Mouse (Mus musculus): ENCODE measurements around the gene Cept1.

Cept1 gene

DNA sequence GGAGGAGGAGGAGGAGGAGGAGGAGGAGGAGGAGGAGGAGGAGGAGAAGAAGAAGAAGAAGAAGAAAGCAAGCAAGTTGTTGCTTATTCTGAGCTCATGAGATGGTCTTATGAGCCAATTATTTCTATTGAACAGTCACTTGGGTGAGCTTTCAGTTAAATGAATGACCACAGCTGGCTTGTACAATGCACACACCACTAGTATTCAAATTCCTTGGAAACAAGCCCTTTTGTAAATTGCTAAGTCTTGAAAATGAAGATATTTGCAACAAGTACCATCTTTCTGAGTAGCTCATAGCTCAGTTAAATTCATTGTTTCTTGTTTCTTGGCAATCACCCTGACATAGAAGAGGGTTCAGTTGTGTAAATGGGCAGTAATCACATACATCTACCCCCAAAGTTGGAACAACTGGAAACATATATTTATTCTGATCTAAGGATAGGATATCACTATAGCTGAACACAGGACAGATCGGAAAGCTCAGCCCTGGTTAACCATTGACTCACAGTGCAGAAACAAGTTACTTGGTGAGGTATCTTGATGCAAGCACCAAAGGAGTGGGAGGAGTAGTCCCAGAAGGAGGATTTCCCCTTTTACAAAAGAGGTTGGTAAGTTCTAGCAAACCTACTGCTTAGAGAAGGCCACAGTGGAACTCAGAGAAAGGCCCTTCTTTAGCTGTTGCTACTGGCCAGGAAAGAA lies 52.1 kb downstream of the Cept1 start:
- no peak for DNase-seq (ENCODE audit: low spot score in 2 of 2)

DNA sequence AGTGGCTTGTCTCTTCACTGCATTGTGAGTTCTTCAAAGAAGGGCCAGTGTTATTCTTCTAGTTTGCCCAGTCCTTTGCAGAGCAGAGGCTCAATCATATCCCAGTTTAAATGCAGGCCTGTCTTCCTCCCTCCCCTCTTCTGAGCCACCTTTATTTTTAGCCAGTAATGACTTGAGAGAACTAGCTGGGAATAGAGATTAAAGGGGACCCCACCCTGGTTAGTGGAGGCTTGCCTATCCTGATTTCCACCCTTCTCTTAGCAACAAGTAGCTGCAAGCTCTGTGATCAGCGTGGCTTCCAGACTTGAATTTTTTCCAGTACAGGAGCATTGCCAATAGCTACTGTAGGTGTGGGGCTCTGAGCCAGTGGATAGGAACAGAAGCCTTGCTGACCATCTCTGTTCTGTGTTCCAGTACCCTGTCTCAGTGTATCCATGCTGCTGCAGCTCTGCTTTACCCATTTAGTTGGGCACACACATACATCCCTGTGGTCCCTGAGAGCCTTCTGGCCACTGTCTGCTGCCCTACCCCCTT lies 53.1 kb downstream of the Cept1 start:
- DNase-seq (ENCODE audit: low spot score in 2 of 2) = no peak

DNA sequence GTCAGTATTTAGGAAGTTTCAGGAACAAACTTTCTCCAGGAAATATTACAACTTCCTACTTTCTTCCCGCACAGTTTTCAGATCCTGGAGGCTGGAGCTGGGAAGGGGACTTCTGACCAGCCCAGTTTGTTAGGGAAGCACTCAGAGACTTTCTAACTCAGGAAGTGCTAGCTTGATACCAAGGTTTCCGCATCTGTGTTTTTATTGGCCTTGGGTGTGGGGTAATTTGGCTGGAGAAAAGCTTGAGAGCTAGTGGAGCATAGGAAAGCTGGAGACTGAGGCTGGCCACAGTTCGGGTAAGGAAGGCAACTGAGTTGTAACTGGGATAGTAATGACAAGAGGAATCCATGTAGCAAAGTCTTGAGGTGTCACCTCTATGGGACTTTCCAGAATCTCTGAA lies 53.7 kb downstream of the Cept1 start:
- no peak for DNase-seq (ENCODE audit: low spot score in 2 of 2)

DNA sequence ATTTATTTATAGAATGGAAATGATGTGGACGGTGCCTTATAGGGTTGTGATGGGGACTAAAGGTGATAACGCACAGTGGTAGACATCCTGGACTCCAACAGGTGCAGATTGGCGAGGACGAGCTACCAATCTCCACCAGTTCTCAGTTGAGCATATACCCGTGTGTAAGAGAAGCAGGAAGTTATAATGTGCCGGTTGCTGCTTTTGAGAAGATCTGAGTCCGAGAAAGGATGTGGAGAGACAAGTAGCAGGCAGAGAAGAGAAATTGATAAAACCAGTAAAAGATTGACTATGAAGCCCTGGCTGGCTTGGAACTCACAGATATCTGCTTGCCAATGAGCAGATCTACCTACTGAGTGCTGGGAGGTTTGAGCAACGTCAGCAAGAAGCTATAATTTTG lies 54.4 kb downstream of the Cept1 start:
- DNase-seq (ENCODE audit: low spot score in 2 of 2) = no peak

DNA sequence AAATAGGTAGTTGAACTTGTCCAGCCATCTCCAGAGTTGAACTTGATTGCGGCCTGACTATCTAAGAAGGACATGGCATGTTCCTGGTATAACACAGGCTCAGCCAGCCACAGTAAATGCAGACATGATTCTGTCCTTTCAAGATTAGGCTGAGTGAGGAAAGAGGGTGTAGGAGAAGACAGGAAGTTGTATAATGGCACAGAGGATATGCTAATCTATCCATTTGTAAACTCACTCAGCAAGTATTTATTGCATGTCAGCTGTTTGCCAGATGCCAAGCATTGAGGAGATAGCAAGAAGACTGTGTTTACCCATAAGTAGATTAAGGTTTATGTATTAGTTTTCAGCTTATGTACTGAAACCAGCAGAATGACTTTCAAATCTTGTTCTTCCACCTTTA lies 54.9 kb downstream of the Cept1 start:
- no peak for DNase-seq (ENCODE audit: low spot score in 2 of 2)

DNA sequence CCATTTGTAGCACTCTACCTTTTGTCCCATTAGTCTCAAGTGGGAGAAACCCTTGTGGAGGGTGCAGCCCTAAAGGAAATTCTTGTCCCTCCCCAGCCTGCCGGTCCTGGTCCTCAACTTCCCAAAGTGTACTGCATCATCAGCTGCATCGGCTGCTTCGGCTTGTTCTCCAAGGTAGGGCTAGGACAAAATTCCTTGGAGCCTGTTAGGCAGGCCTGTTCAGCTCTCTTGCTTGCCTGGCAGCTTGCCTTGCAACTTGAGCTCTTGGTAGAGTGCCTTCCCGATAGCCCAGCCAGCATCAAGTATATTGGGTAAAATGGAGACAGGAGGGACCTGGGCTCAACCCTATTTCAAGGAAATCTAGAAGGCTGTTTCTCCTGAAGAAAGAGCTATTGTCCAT lies 57.4 kb downstream of the Cept1 start:
- no peak for DNase-seq (ENCODE audit: low spot score in 2 of 2)

DNA sequence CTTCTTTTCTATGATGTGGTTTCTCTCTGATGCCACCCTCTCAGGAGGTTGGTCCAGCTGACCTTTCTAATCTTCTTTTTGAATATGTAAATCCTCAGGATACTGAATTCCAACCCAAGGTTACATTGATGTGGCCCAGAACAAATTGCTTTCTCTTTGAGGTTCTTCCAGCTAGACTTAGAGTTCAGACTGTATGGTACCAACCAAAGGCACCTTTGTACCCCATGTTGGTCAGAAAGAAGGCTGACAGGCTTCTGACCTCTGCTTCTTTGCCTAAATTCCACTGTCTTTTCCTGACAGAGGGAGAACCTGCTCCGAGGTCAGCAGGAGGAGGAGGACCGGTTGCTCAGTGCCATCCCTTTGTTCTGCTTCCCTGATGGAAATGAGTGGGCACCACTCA lies 60.1 kb downstream of the Cept1 start:
- no peak for DNase-seq (ENCODE audit: low spot score in 2 of 2)

DNA sequence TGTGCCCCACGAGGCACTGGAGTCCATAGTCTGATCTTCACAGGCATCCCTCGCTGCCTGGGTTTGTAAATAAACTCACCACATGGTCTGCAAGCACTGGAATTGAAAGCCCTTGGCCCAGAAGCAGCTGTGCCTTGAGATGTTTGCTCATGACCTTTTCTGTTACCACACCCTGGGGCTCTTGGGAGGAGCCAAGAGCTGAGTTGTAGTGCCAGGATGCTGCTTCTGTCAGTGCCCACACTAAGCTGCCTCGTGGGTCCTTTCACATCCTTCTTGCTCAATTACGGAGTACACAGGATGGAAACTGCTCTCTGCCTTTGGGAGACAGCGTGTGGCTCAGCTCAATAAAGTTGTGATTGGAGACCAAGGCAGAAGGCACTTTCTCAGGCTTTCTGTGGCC lies 61.8 kb downstream of the Cept1 start:
- peak in 1 of 2 experiments; percentile 56 for DNase-seq (ENCODE audit: low spot score in 2 of 2)

DNA sequence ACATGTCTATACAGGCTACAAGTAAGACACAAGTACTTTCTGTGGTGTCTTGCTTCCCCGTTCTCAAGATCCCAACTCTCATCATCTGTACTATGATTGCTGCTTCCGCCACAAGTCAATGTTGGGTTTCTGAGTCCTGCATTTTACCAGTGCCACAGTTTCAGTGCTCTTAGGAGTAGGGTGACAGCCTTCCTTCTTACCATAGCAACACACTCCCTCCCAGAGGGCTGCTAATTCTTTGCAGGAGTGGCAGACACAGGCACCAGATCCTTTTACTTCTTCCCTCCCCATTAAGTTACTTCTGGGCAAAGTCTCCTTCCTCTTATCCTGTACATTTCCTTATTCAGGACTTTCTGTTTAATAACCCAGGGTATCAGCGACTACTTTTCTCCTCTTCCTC lies 62.7 kb downstream of the Cept1 start:
- no peak for DNase-seq (ENCODE audit: low spot score in 2 of 2)

DNA sequence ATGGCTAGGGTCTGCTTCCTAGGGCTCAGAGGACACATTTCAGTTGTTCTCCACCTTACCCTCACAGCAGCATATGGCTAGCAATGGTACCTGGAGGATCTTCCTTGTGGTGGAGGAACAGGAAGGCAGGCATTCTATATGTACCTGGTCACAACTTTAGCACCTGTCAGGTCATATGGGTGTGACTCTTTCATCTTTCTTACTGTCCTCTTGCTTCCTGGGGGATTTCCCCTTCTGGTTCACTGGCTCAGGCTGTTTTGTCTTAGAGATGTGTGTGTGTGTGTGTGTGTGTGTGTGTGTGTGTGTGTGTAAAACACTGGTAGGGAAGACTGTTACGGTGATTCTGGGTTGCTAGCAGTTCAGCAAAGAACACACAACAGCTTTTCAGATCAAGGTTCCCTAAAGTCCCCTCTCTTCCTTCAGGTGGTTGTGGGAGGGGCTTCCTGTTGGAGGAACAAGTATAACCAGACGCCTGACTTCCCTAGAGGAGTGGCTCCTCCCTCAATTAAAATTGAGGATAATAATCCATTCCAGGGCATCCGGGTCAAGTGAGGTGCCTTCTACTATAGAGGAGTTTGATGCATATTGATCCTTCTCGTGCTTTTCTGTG lies 63.7 kb downstream of the Cept1 start:
- DNase-seq (ENCODE audit: low spot score in 2 of 2) = no peak

DNA sequence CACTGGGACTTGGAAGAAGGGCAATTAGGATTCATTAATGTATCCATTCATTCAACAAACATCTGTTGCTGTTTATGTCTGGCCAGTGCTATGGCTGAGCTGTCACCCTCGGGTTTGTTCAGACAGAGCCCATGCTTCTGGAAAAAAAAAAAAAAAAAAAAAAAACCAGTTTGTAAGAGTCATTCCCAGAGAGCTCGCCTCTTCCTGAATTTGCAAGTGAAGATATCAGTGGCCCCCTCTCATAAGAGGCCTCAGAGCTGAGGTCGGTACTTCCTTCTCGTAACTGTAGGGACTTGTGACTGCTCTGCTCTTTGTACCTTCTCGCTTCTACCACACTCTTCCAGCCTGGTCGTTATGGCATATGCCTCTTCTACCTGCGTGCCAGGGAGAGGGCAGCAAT lies 64.3 kb downstream of the Cept1 start:
- no peak for DNase-seq (ENCODE audit: low spot score in 2 of 2)

DNA sequence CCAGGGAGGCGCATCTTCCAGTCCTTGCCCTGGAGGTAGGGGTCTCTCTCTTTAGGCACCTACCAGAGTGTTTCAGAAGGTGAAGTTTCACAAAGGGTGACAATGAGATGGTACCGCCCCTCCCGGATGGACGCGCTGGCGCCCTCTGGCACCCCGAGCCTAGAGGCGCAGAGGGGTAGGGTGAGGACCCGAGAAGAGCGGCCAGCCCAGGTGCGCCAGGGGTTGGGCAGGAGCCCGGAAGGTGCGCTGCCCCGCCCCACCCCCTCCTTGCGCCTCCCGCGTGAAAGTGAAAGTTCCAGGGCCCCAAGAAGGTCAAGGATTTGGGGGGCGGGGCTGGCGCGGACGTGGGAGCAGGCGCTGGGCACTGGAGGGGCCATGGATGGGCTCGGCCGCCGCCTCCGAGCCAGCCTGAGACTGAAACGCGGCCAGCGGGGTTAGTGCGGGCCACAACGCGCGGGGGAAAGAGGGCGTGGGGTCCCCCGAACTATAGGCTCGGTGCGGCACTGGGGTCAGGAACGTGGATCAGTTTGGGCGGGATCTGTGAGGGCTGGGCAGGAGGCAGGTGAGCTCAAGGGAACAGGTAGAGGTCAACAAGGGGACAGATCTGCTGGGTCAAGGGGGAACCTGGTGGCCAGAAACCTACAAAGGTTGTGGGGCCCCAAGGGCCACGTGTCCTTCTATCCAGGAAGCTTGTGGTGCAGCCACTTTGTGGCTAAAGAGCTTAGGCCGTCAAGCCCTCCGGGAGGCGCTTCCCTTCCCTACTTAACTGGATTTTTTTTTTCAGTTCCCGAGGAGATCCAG lies 65.1 kb downstream of the Cept1 start, which contains the start of gene Dennd2d:
Gene Dennd2d, plus strand, starts transcription at position 125 of the 801 bp plus-strand sequence.
- DNase-seq (ENCODE audit: low spot score in 2 of 2) = peak; percentile 59 to 64

DNA sequence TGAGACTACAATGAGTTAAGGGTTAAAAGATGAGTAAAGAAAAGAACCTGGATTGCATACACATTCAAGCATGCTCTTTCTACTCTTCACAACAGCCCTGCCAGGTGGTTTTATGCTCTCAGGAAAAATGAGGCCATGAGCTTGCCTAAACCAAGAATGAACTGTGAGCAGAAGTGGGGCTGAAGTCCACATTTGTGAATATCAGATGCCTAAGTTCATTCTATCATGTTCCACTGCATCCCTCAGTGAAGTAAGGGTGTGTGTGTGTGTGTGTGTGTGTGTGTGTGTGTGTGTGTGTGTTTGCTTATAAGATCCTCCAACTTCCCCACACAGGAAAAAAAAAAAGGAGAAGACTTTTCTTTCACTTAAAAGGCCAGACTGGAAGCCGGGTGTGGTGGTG lies 70.7 kb downstream of the Cept1 start:
- DNase-seq (ENCODE audit: low spot score in 2 of 2) = no peak

DNA sequence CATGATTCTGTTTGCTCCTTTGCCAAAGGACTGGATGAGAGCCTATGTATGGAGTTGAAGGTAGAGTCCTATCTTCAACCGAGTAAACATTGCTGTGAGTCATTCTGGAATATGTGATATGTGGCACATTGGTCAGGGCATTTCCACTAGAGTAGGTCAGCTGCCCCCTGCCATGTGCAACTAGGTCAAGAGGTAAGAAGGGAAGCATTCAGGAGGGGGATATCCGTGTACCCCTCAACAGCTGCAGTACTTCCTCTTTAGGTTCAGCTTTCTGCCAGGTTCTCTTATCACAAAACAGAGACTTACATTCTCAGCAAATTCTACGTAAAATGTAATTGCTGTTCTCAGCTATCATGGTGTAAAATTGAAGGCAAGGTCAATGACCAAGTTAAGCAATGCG lies 73.4 kb downstream of the Cept1 start:
- no peak for DNase-seq (ENCODE audit: low spot score in 2 of 2)

DNA sequence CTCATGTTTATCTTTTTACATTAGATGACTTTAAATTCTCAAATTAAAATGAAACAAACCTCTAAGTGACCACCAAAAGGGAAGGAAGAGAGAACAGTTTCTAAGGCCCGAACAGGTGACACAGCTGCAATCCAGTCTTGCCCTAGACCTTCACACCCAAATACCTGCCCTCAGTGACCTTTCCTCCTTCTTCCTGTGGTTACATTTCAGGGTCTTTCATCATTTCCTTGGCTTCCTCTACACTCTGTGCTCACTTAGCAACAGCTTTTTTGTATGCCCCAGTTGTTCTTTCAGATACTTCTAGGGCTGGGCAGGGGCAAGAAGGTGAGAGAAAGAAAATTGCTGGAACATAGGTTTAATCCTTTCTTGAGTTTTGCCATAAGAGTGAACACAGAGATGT lies 82.9 kb downstream of the Cept1 start:
- no peak for DNase-seq (ENCODE audit: low spot score in 2 of 2)

DNA sequence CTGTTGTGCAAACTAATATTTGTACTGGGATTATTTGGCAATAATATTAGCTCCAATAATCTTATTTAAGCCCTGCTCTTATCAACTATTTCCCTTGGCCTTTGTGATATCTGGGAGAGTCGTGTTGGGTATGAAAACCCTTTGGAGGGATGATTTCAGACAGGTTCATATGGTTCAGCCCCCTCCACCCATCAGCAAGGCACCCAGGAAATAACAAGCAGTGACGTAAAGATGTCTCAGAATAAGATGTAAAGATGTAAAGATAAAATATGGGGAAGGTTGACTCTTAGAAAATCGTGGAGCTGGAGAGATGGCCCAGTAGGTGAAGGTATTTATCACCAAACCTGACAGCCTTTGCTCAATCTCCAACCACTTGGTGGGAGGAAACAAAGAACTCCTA lies 85.1 kb downstream of the Cept1 start:
- no peak for DNase-seq (ENCODE audit: low spot score in 2 of 2)

DNA sequence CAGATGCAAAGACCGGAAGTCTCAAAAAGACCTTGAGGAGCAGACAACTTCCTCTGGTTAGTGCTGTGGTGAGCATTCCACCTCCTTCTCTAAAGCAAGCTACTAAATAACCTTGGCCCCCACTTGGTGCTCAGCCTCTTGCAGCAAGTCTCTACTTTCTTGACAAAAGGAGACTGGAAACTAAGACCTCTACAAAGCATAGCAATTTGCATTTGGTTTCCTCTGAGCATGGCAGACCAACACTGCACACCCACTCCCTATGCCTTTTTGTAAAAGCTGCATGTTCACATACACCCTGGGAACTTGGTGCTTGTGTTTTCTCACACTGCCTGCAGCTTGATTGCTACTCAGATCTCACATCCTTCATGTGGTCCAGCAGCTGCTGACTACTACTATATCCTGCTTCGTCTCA lies 85.5 kb downstream of the Cept1 start:
- no peak for DNase-seq (ENCODE audit: low spot score in 2 of 2)

DNA sequence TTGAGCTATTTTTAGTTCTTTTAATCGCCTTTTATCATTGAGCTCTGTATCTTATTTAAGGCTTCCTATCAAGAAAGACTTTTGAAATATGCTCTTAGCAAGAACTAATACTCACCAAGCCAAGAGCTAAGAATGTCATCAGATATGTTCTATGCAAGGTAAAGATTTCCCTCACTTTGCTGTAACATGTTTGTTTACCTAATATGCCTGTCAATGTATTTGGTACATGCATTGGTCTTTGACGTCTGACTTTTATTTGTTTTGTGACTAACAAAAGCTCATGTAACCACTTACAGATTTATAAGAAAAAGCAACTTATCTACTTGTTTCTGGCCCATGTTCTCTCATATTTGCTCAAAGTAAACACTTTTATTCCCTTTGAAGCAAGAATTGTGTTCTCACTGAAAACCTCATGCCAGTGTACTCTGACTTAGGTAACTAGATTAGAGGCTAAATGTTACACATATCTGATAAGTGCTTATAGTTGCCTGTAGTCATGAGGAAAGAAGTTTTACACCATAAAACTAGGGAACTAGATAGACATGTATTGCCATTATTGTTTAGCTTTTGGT lies 90.2 kb downstream of the Cept1 start:
- DNase-seq (ENCODE audit: low spot score in 2 of 2) = no peak

DNA sequence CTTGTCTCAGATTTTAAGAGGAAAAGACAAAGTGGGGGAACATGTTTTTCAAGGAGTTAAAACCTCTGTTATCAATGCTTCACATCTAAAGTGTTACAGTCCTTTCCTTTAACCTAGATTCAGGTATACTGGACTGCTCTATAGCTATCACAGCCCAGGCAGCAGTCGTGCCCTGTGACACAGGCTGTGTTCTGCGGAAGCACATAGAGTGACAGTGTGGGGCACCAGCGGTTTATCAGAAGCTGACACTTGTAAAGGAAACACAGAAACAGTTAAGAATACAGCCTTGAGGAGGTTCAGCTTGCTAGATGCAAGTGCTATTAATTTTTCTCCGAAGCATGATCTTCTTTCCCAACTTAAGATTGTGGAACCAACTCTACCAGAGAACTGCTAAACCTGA lies 95.0 kb downstream of the Cept1 start:
- no peak for DNase-seq (ENCODE audit: low spot score in 2 of 2)

Measured in urinary bladder, adult 18-20 months (tissue).